Mouse (Mus musculus) hindbrain, postnatal 0 days (tissue): ENCODE measurements around the gene Slc6a16. TPM values are rescaled to one million over a fixed set of nuclear protein-coding genes. Genes with fewer than 3 reads are reported as not detected.

Experiments
- ATAC-seq: fragments of 200-750 bp; cut with Nextera tagmentation; 2 replicates; pipeline ENCODE4 v1.8.0; 2017; ENCODE audit warnings: mild to moderate bottlenecking, moderate TSS enrichment, moderate library complexity
- DNase-seq: peaks from one replicate; pipeline ENCODE4 v3.0.0-alpha.2; 2015; ENCODE audit warnings: low spot score
- H3K27ac ChIP-seq: fragments of 300-500 bp; sonication (generic); 2 replicates; pipeline ENCODE4 v1.5.1; 2014; ENCODE audit warnings: mild to moderate bottlenecking
- H3K27me3 ChIP-seq: fragments of 300-500 bp; sonication (generic); 2 replicates; pipeline ENCODE4 v1.6.1; 2014; ENCODE audit warnings: low read length, mixed read lengths; ENCODE audit not compliant: insufficient read depth
- H3K36me3 ChIP-seq: fragments of 300-500 bp; sonication (generic); 2 replicates; pipeline ENCODE4 v1.6.1; 2014; ENCODE audit warnings: low read length, mixed read lengths; ENCODE audit not compliant: insufficient read depth
- H3K4me1 ChIP-seq: fragments of 300-500 bp; sonication (generic); 2 replicates; pipeline ENCODE4 v1.6.1; 2014; ENCODE audit warnings: antibody characterized with exemption, low read length, mixed read lengths; ENCODE audit not compliant: insufficient read depth
- H3K4me2 ChIP-seq: fragments of 300-500 bp; sonication (generic); 2 replicates; pipeline ENCODE4 v1.6.1; 2014; ENCODE audit warnings: low read depth, mild to moderate bottlenecking, low read length, moderate library complexity, mixed read lengths
- H3K4me3 ChIP-seq: fragments of 300-500 bp; sonication (generic); 2 replicates; pipeline ENCODE4 v1.5.1; 2014; ENCODE audit warnings: low read length
- H3K9ac ChIP-seq: fragments of 300-500 bp; sonication (generic); replicated peaks from 2 replicates; pipeline ENCODE4 v1.6.1; 2014; ENCODE audit warnings: mild to moderate bottlenecking, low read length, moderate library complexity, mixed read lengths
- H3K9me3 ChIP-seq: fragments of 300-500 bp; sonication (generic); 2 replicates; pipeline ENCODE4 v1.6.1; 2016; ENCODE audit warnings: low read length, mixed read lengths
- CTCF ChIP-seq: IDR thresholded peaks from 2 replicates; pipeline ENCODE4 v1.5.1; 2016; ENCODE audit warnings: antibody characterized with exemption, control low read depth, low read depth
- WGBS: fragments of 180-500 bp; shearing (Covaris S2); extraction: QIAGEN DNeasy Blood & Tissue Kit; methylation state at CpG from one replicate; pipeline ENCODE4 v1.1.7; 2014; 5-methylcytosine and 5-hydroxymethylcytosine counted together
- polyA plus RNA-seq: library from polyadenylated mRNA; unstranded; fragments of >200 nt; fragmentation: Nextera tagmentation; extraction: Ambion mirVana; gene quantifications from 2 replicates; pipeline ENCODE4 v1.2.1, GENCODE M21; 2015
- total RNA-seq: library from RNA; depleted of rRNA; stranded (reverse); fragments of >200 nt; gene quantifications from 2 replicates; pipeline ENCODE4 v1.2.3, GENCODE M21; 2014

Slc6a16 gene
- total and polyA plus RNA-seq, 2 experiments from 2014 or later = 1.3 to 2.0 TPM

DNA sequence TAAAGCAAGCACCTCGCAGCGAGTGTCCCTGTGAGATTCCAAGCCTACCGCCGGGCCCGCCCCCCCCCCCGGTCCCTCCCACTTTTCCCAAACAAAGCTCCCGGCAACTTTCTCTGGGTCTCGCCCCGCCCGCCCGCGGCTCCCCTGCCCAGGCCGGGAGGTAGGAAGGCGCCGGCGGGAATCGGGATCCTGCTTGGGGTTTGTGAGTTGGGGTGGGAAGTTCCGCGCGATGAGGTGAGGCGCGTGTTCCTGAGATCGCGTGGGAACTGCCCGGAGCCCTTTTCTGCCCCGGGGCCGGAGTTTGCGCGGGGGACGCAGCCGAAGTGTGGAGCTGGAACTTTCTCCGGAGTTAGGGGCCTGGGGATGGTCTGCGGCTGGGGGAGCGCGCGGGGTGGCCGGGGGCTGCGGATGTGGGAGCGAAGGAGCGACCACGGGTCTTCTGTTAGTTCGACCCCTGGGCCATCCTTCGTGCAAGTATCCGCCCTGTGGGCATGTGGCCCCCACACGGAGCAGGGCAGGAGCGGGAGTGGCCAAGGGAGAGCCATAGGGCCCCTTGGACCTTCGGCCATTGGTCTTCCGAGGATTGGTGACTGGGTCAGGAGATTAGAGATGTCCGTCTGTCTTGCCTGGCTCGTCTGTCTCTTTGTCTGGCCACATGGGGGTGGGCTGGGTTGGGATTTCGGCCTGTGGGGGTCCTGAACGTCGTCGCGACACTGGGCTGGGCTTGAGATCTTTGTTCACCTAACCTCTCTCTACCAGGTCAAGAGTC, 25.0 kb upstream of the Slc6a16 start, which contains the start of gene Tead2:
Gene Tead2, plus strand, starts transcription at position 81 of the 769 bp plus-strand sequence.
- Histone ChIP-seq H3K27ac (peak within 1 kb of the TSS; percentile 81), H3K9ac (peak within 1 kb of the TSS; percentile 66), H3K9me3 (no peaks in the 10 kb centered on the region), H3K4me1 (peaks cover 14% of the 10 kb centered on the region; the same call in 1 of the 2 replicates), H3K36me3 (no peaks in the 10 kb centered on the region; the same call in 1 of the 2 replicates), H3K4me3 (peak within 1 kb of the TSS; percentile 50), H3K4me2 (peak within 1 kb of the TSS; percentile 71), H3K27me3 (0 out of 2 replicates have a peak, but pooled peaks cover 5% of the 10 kb centered on the region)
- ATAC-seq (peak; percentile 60), DNase-seq (peak; percentile 48)
- TF ChIP-seq CTCF = no peak
- WGBS = under 1% methylated on average over 54 of the region's 55 CpGs

- Histone ChIP-seq H3K27ac (peak overlapping the region; percentile 81), H3K27me3 (0 out of 2 replicates have a peak, but pooled peaks cover 5% of the 10 kb centered on the region), H3K4me2 (peak overlapping the region; percentile 71), H3K9me3 (no peaks in the 10 kb centered on the region), H3K36me3 (no peaks in the 10 kb centered on the region; the same call in 1 of the 2 replicates), H3K4me1 (peaks cover 14% of the 10 kb centered on the region; the same call in 1 of the 2 replicates), H3K4me3 (peak overlapping the region; percentile 50), H3K9ac (peak overlapping the region; percentile 66)
- 2% methylated on average over 13 of the region's 13 CpGs for WGBS
- DNase-seq (peak; percentile 87), ATAC-seq (peak; percentile 84)
- no peak for TF ChIP-seq CTCF
Observed at GRCm38 (mm10) chr7:45216442-45217183, 24.3 kb upstream of the Slc6a16 start.

DNA sequence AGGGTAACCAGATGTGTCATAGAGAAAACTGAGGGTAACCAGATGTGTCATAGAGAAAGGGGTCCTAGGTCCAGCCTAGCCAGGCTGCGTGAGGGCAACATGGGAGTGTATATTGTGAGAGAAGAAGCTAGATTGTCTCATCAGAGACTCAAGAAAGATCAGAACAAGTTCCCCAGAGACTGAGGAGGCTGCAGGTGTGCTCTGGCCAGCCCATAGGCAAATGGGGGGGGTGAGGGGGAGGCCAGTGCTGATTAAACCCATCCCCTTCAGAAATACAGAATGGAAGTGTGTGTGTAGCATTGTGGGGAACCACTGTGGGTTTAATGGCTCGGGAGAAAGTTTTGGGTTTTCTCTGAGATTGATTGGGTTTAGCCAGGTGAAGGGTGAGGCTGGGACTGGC, 19.2 kb upstream of the Slc6a16 start:
- H3K36me3 ChIP-seq = peaks cover 7% of the 10 kb centered on the region; the same call in 1 of the 2 replicates
- H3K27ac ChIP-seq = no peak overlapping the region
- no peak for TF ChIP-seq CTCF
- H3K27me3 ChIP-seq = no peaks in the 10 kb centered on the region
- no peak overlapping the region for H3K9ac ChIP-seq
- no peaks in the 10 kb centered on the region for H3K9me3 ChIP-seq
- 90% methylated on average over 2 of the region's 2 CpGs for WGBS
- ATAC-seq (no peak), DNase-seq (no peak)
- H3K4me2 ChIP-seq = no peak overlapping the region
- no peak overlapping the region for H3K4me3 ChIP-seq
- 0 out of 2 replicates have a peak, but pooled peaks cover 6% of the 10 kb centered on the region for H3K4me1 ChIP-seq

DNA sequence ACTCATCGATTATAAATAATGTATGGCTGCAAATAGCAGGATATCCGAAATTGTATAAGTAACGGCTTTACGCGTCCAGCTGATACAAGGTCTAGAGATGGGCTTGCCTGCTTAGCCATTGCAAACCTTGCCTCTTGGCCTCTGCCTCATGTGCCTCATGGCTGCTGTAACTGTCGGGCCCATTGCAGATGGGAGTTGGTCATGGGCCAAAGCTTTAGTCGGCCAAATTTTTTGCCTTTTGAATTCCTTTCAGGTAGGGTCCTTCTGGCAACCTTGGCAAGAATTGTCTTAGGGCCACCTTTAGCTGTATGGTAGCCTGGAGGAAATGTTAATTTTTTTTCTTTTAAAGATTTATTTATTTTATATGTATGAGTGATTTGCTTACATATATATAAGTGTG, 16.1 kb upstream of the Slc6a16 start:
- Histone ChIP-seq H3K36me3 (peaks cover 10% of the 10 kb centered on the region), H3K9ac (no peak overlapping the region), H3K4me3 (no peak overlapping the region), H3K4me1 (no peaks in the 10 kb centered on the region), H3K27me3 (no peaks in the 10 kb centered on the region), H3K9me3 (no peaks in the 10 kb centered on the region), H3K4me2 (no peak overlapping the region), H3K27ac (no peak overlapping the region)
- no peak for ATAC-seq
- no peak for DNase-seq
- WGBS = 77% methylated on average over 7 of the region's 7 CpGs
- no peak for TF ChIP-seq CTCF

- H3K36me3 ChIP-seq = peaks cover 10% of the 10 kb centered on the region
- H3K4me2 ChIP-seq = no peak overlapping the region
- no peaks in the 10 kb centered on the region for H3K27me3 ChIP-seq
- no peak for TF ChIP-seq CTCF
- H3K9me3 ChIP-seq = no peaks in the 10 kb centered on the region
- no peak overlapping the region for H3K27ac ChIP-seq
- H3K4me1 ChIP-seq = no peaks in the 10 kb centered on the region
- DNase-seq (no peak), ATAC-seq (no peak)
- 97% methylated on average over 5 of the region's 5 CpGs for WGBS
- H3K4me3 ChIP-seq = no peak overlapping the region
- no peak overlapping the region for H3K9ac ChIP-seq
Observed at GRCm38 (mm10) chr7:45226421-45226820, 14.5 kb upstream of the Slc6a16 start.

- no peak overlapping the region for H3K4me3 ChIP-seq
- no peaks in the 10 kb centered on the region; the same call in 1 of the 2 replicates for H3K4me1 ChIP-seq
- DNase-seq (no peak), ATAC-seq (no peak)
- no peak overlapping the region for H3K27ac ChIP-seq
- H3K9ac ChIP-seq = no peak overlapping the region
- no peaks in the 10 kb centered on the region for H3K9me3 ChIP-seq
- WGBS = 82% methylated on average over 18 of the region's 18 CpGs
- H3K4me2 ChIP-seq = no peak overlapping the region
- H3K27me3 ChIP-seq = no peaks in the 10 kb centered on the region
- no peak for TF ChIP-seq CTCF
- peaks cover 10% of the 10 kb centered on the region for H3K36me3 ChIP-seq
Observed at GRCm38 (mm10) chr7:45228548-45228947, 12.3 kb upstream of the Slc6a16 start.
